Mouse (Mus musculus) embryo, embryonic 11.5 days (tissue): ENCODE measurements around the gene Defb13.
"Not testable (repeated sequence)": the region's sequence is repeated elsewhere in the genome, so short reads cannot be mapped to it uniquely, and the experiment has no call there.

Experiments used
- DNase-seq: peaks from one replicate; pipeline ENCODE4 v3.0.0-alpha.2; 2012; ENCODE audit warnings: low read depth, low spot score

The Defb13 gene

DNA sequence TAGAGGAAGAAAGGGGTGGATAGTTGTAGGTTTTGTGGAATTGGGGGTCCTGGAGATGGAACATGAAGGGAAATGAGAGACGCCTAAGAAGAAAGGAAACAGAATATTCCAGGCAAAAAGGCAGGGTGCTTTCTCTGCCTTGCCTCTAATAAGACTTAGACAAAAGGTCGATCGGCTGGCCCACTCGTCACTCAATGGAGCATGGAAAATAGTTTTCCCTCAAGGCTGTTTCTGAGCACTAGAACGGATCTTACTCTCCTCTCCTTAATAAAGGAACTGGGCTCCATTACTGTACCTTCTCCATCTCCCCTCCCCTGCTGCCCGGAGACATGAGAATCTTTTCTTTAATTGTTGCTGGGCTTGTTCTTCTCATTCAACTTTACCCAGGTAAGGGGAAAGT lies at the start of gene Defb13:
Gene Defb13, plus strand, starts transcription at position 301 of the 400 bp plus-strand sequence.
- no peak for DNase-seq

DNA sequence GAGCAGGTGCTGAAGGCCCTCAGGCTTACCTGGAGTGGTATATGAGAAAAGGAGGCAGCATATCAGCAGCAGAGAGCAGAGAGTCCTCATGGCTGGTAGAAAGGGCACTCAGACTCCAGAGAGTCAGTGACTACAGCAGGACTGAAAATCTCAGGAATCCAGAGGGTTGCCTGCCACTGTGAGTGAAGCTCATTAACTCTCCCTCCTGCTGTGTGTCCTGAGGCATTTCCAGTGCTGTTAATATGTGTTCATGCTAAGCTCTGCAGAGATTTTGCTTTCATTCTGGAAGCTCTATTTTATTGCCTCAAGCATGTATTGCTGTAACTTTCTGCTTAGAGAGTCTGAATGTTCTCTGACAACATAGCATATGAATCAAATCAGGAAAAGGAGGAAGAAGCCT lies 40.3 kb upstream of the Defb13 start, which contains the start of gene Defb11:
Gene Defb11, minus strand, starts transcription at position 123 of the 400 bp plus-strand sequence.
- DNase-seq: not testable (repeated sequence)

GRCm38 (mm10) chr8:21911931-21912330 lies 34.6 kb upstream of the Defb13 start:
- DNase-seq: no peak

DNA sequence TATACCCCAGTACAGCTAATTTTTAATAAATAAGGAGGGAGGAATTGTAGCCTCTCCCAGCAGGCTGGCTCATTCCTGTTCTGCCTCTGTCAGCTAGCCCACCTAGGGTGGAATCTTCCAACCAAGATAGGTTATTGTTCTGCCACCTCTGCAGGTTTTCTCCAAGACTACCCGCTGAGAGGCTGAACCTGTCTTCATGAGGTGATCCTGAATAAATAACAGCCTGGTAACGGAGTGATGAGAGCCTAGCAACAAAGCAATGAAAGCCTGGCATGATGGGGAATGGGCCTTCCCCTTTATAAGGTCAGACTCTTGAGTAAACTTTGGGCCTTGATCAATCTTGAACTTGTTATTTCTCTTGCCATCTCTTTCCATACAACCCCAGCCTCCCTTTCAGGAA lies 34.0 kb upstream of the Defb13 start:
- DNase-seq: no peak

DNA sequence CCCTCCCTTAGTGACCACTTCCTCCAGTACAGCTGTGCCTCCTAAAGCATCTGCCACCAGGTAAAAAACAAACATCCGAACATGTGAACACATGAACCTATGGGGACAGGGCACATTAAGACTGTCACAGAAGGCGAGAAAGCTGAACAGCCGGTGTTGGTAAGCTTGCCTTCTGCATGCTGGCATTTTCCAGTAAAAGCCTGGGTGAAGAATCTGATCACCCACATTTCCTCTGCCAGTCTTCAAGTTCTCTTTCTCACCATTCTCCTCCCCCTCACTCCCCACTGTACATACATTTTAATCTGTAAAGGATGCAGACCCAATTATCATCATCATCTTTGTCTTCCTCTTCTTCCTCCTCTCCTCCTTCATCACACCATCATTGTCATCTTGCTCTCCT lies 30.9 kb upstream of the Defb13 start:
- DNase-seq: no peak

GRCm38 (mm10) chr8:21930754-21931153 lies 15.8 kb upstream of the Defb13 start:
- not testable (repeated sequence) for DNase-seq

DNA sequence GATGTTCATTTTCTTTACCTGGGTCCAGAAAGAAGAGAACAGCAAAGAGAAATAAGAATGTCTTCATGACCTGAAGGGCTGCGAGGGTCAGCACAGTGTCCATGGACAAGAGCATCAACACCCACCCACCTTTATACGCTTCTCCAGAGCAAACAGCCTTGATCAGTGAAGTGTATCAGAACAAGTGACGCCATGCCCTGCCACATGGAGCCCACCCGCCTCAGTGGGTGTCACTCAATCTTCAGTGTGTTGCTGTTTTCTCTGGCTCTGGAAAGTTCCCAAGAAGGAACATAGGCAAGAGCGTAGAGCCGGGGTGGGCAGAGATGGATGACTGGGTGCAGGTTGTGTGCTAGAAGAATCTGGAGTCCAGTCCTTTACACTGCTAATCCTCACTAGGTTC lies 14.0 kb upstream of the Defb13 start, which contains the start of gene Defb15:
Gene Defb15, minus strand, starts transcription at position 101 of the 400 bp plus-strand sequence.
- no peak for DNase-seq

GRCm38 (mm10) chr8:21938052-21938451 lies 8.5 kb upstream of the Defb13 start, which contains the start of gene Defb35:
Gene Defb35, plus strand, starts transcription at chr8:21938352.
- DNase-seq: not testable (repeated sequence)

GRCm38 (mm10) chr8:21947311-21948017 lies 902 bp downstream of the Defb13 start:
- no peak for DNase-seq

DNA sequence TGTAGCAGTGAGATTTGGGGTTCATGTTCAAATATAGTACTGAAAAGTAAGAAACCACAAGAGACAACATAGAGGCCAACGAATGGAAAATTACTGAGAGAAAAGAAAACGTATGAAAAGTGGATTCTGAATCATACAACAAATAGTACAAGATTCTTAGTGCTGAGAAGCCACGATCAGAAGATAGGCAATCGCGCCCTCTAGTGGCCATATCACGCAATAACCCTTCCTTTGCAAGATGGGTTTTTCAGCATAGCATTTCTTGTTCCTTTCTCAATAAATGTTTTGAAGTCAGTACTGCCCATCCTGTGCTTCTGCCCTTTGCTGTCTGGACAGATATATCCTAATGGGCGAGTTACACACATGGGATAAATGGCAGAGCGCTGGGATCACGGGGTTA lies 8.8 kb downstream of the Defb13 start:
- DNase-seq: peak; percentile 27

DNA sequence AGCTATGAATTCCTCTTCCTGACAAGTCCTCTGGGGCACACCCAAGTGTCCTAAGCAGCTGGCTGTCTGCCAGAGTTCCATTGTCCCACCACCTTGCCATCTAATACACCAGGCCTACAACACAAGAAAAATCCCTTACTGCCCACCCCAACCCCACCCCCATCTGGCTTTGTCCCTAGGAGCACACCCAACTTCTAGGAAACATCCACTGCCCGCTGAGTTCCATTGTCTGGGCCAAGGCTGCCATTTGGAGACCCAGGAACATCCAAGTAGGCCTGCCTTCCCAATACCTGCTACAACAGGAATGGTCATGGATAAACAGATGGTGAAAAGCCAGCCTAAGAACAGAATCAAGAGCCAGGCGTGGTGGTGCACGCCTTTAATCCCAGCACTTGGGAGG lies 9.8 kb downstream of the Defb13 start:
- no peak for DNase-seq

GRCm38 (mm10) chr8:21958414-21958813 lies 11.9 kb downstream of the Defb13 start, which contains the start of gene Fam90a1a:
Gene Fam90a1a, plus strand, starts transcription at chr8:21958714.
- DNase-seq: no peak

DNA sequence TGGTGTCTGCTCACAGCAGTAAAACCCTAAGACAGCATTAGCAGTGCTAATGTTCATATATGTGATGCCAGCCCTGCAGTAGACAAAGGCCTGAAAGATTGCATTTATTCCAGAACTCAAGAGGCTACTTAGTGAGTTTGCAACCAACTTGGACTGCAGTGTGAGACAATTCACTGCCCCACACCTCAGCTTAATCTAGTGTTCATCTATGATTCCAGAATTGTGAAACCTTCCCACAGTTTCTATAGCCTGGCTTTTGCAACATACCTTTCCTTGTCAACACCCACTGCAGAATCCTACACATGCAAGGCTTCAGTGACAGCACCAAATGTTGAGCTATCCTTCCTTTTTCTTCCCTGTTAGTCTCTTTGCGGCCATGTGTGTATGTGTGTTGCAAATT lies 20.1 kb downstream of the Defb13 start:
- DNase-seq: no peak

DNA sequence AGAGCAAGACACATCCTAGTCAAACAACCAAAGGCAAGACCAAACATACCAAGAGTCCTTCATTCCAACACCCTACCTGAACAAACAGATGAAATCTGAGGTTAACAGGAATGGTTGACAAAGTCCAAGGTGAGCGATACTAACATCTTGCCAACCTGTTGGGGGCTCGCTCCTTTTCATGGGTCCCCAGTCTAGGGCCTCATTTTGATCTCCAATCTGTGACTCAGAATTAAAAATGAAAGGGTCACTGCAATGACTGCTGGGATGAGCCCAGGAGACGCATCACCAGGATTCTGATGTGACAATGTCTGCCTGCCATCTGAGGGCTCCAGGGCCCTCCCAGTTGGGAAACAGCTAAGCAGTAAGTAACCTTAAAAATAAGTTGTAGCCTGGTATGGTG lies 22.9 kb downstream of the Defb13 start, which contains the start of gene Ccdc70:
Gene Ccdc70, plus strand, starts transcription at position 301 of the 400 bp plus-strand sequence.
- DNase-seq: no peak

GRCm38 (mm10) chr8:21978193-21978592 lies 31.6 kb downstream of the Defb13 start:
- no peak for DNase-seq

DNA sequence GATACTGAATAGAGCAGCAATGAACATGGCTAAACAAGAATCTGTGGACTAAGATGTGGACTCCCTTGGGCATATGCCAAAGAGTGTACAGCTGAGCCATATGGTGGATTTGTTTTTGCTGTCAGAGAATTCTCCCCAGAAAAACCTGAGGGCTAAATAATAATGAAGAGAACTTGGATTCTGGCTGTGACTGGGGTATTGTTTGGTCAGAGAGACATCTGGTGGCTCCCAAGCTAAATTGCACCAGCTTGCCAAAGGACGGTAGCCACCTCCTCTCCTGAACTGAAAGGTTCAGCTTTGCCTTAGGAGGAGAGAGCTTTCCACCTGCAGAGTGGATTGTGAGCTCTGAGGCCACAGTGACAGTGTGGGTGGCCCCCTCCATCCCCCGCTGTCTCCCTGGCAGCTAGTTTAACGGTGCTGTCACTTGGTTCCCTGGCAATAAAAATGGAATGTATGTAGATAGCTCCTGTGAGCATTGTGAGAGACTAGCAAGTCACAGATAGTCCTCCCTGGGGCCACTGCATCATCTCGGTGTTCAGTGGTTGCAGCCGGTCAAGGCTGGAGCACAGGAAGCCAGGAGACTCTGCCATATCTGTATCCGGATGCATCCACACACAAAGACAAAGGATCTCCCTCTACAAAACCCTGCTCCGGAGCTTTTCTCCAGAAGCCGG lies 35.2 kb downstream of the Defb13 start:
- no peak for DNase-seq

- peak; percentile 13 for DNase-seq
Observed at GRCm38 (mm10) chr8:21992184-21992583, 45.6 kb downstream of the Defb13 start.

DNA sequence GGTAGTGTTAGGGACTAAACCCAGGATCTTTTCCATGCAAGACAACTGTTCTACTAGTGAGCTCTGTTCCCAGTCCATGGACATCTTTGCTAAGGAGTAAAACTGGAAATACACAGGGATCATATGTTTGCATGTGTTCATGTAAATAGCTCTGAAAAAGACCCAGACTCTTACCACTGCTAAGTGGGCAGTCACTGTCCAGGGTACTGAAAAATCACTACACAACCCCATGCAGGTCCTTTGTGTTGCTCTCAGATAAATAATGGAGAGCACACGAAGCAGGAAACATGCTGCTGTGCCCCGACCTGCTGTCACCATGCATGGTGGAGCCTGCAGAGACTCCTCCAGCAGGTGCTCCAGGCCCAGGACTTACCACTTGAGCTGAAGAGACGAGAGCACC lies 48.6 kb downstream of the Defb13 start:
- peak; percentile 26 for DNase-seq
